Mouse (Mus musculus) liver, embryonic 11.5 days (tissue): ENCODE data around the gene Grin1. TPM values are rescaled to one million over a fixed set of nuclear protein-coding genes. Genes with fewer than 3 reads are reported as not detected.

Experiments used
- ATAC-seq: fragments of 200-750 bp; cut with Nextera tagmentation; replicated peaks from 2 replicates; pipeline ENCODE4 v1.8.0; 2017; ENCODE audit warnings: moderate number of reproducible peaks, mild to moderate bottlenecking, moderate TSS enrichment, moderate library complexity; ENCODE audit not compliant: low FRiP score
- DNase-seq: peaks from one replicate; pipeline ENCODE4 v3.0.0-alpha.2; 2017; ENCODE audit warnings: low spot score
- H3K27ac ChIP-seq: fragments of 300-500 bp; sonication (generic); 2 replicates; pipeline ENCODE4 v1.5.1; 2014; ENCODE audit warnings: mild to moderate bottlenecking, low read depth, low read length, control low read depth
- H3K27me3 ChIP-seq: fragments of 300-500 bp; sonication (generic); replicated peaks from 2 replicates; pipeline ENCODE4 v1.6.1; 2014; ENCODE audit warnings: low read length, mixed read lengths; ENCODE audit not compliant: control insufficient read depth, insufficient read depth
- H3K36me3 ChIP-seq: fragments of 300-500 bp; sonication (generic); 2 replicates; pipeline ENCODE4 v1.6.1; 2014; ENCODE audit warnings: mild to moderate bottlenecking, low read length, moderate library complexity, mixed read lengths; ENCODE audit not compliant: control insufficient read depth, insufficient read depth
- H3K4me1 ChIP-seq: fragments of 300-500 bp; sonication (generic); replicated peaks from 2 replicates; pipeline ENCODE4 v1.6.1; 2014; ENCODE audit warnings: low read length, mixed read lengths; ENCODE audit not compliant: control insufficient read depth, insufficient read depth
- H3K4me2 ChIP-seq: fragments of 300-500 bp; sonication (generic); 2 replicates; pipeline ENCODE4 v1.6.1; 2014; ENCODE audit warnings: mild to moderate bottlenecking, control low read depth, moderate library complexity
- H3K4me3 ChIP-seq: fragments of 300-500 bp; sonication (generic); 2 replicates; pipeline ENCODE4 v1.5.1; 2014; ENCODE audit warnings: low read depth, low read length, control low read depth
- H3K9ac ChIP-seq: fragments of 300-500 bp; sonication (generic); 2 replicates; pipeline ENCODE4 v1.6.1; 2014; ENCODE audit warnings: low read depth, low read length, control low read depth
- H3K9me3 ChIP-seq: fragments of 300-500 bp; sonication (generic); 2 replicates; pipeline ENCODE4 v1.6.1; 2016; ENCODE audit warnings: low read length, inconsistent platforms, mixed read lengths; ENCODE audit not compliant: control insufficient read depth
- WGBS: fragments of 180-500 bp; shearing (Covaris S2); extraction: QIAGEN DNeasy Blood & Tissue Kit; methylation state at CpG from one replicate; pipeline ENCODE4 v1.1.7; 2014; 5-methylcytosine and 5-hydroxymethylcytosine counted together
- polyA plus RNA-seq: library from polyadenylated mRNA; unstranded; fragments of >200 nt; fragmentation: Nextera tagmentation; extraction: Ambion mirVana; gene quantifications from 2 replicates; pipeline ENCODE4 v1.2.1, GENCODE M21; 2014

The Grin1 gene
- polyA plus RNA-seq, 1 experiment from 2014 or later = 1.6 TPM

DNA sequence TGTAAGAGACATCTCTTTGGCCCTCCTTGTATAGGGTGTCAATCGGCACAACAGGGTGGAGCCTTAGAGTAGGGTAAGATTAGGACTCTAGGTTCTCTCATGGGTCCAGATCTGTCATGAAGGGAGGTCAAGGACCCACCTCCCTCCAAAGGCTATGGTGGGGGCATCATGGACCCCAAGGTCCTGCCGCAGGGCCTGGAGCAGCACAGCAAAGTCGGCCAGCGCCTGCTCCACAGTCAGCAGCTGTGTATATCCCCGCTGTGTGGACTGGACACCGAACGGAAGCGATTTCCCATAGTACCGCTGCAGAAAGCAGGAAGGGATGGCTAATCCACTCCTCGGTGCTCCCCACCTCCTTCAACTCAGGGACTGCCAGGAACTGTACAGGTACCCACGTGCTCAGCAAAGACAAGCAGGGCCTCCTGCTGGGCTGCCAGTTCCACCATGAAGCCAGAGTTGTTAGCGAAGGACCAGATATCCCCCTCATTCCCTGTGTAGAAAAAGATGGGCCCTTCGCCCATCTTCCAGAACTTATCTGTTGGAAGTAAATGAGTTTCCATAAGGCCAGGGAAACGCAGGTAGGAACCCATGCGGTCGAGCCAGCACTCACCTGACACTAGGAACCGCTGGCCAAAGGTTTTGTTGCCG is 36.6 kb upstream of the Grin1 start:
- Histone ChIP-seq H3K27ac (no peak overlapping the region), H3K4me1 (peaks cover 11% of the 10 kb centered on the region), H3K4me3 (peak overlapping the region; percentile 68), H3K9me3 (no peaks in the 10 kb centered on the region), H3K9ac (peak overlapping the region; percentile 58), H3K27me3 (no peaks in the 10 kb centered on the region), H3K36me3 (peaks cover 8% of the 10 kb centered on the region), H3K4me2 (peak overlapping the region; percentile 95)
- DNase-seq (no peak), ATAC-seq (no peak)
- 37% methylated on average over 18 of the region's 18 CpGs for WGBS

- Histone ChIP-seq H3K4me3 (no peak overlapping the region), H3K27ac (no peak overlapping the region), H3K9ac (no peak overlapping the region), H3K4me2 (no peak overlapping the region), H3K4me1 (peaks cover 11% of the 10 kb centered on the region), H3K9me3 (no peaks in the 10 kb centered on the region), H3K27me3 (no peaks in the 10 kb centered on the region), H3K36me3 (peaks cover 21% of the 10 kb centered on the region)
- DNase-seq (no peak), ATAC-seq (no peak)
- WGBS = 79% methylated on average over 6 of the region's 6 CpGs
Measured at GRCm38 (mm10) chr2:25354211-25354610, 35.2 kb upstream of the Grin1 start.

DNA sequence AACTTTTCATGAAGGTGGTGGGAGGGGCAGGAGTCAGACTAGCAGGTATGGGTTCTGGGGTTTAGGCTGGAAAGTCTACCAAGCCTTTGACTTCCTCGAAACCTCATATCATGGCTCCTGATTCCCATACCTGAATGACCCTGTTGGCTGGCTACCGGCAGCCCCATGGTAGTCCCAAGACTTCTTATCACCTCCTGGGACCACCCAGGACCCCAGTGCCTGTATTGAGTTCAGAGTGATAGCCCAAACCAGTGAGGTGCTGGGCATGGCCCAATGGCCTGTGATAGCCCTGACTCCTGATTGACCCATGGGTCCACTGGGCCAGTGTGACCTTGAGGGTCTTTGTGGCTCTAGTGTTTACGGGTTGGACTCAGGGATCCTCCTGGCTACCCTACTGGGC is 31.7 kb upstream of the Grin1 start:
- H3K27me3 ChIP-seq = no peaks in the 10 kb centered on the region
- H3K4me3 ChIP-seq = no peak overlapping the region
- no peaks in the 10 kb centered on the region for H3K9me3 ChIP-seq
- DNase-seq (no peak), ATAC-seq (no peak)
- peaks cover 48% of the 10 kb centered on the region for H3K36me3 ChIP-seq
- H3K27ac ChIP-seq = no peak overlapping the region
- H3K4me1 ChIP-seq = peaks cover 4% of the 10 kb centered on the region; the same call in 1 of the 2 replicates
- H3K9ac ChIP-seq = no peak overlapping the region
- H3K4me2 ChIP-seq = no peak overlapping the region
- WGBS = 88% methylated on average over 3 of the region's 3 CpGs

DNA sequence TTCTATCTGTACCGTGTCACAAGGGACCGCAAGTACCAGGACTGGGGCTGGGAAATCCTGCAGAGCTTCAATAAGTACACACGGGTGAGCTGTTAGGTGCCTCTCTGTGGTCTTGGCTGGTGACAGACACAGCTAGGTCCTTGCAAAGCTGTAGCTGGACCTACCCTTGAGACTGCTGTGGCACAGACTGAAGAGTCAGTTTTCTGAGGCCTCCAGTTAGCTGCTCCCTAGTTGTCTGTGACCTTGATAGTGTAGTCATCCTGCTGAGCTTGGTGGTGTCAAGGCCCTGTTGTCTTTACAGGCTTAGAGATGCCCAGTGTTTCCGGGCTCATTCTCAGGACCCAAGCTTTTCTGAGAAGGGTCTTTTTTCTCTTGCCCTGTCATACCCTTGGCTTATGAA is 30.5 kb upstream of the Grin1 start:
- H3K9me3 ChIP-seq = no peaks in the 10 kb centered on the region
- H3K4me2 ChIP-seq = no peak overlapping the region
- H3K4me3 ChIP-seq = no peak overlapping the region
- WGBS = 95% methylated on average over 4 of the region's 4 CpGs
- no peak overlapping the region for H3K27ac ChIP-seq
- peaks cover 58% of the 10 kb centered on the region for H3K36me3 ChIP-seq
- H3K9ac ChIP-seq = no peak overlapping the region
- ATAC-seq (no peak), DNase-seq (no peak)
- H3K27me3 ChIP-seq = no peaks in the 10 kb centered on the region
- H3K4me1 ChIP-seq = no peaks in the 10 kb centered on the region

DNA sequence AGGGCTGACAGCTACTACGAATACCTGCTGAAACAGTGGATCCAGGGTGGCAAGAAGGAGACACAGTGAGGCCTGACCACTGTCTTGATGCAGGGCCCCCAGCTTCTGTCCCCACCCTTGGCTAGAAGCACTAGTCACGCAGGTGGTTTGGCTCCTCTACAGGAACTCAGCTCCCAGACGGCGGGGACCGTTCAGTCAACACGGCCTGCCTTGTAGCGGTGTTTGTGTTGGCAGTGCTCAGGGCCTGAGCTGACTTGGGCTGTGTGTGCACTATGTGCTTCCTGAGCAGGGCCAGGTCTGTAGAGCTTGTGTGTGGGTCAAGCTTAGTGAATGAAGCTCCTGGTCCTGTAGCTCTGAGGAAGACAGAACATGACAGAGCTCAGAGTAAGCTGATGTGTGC is 29.2 kb upstream of the Grin1 start:
- no peak overlapping the region for H3K9ac ChIP-seq
- no peaks in the 10 kb centered on the region for H3K9me3 ChIP-seq
- DNase-seq = no peak
- H3K27ac ChIP-seq = no peak overlapping the region
- H3K4me1 ChIP-seq = no peaks in the 10 kb centered on the region
- no peaks in the 10 kb centered on the region for H3K27me3 ChIP-seq
- H3K4me3 ChIP-seq = no peak overlapping the region
- 91% methylated on average over 7 of the region's 7 CpGs for WGBS
- peaks cover 68% of the 10 kb centered on the region for H3K36me3 ChIP-seq
- H3K4me2 ChIP-seq = no peak overlapping the region
- ATAC-seq = no peak

- Histone ChIP-seq H3K4me3 (no peak overlapping the region), H3K27ac (no peak overlapping the region), H3K27me3 (no peaks in the 10 kb centered on the region), H3K4me2 (no peak overlapping the region), H3K9me3 (no peaks in the 10 kb centered on the region), H3K36me3 (peaks cover 35% of the 10 kb centered on the region), H3K4me1 (peaks cover 6% of the 10 kb centered on the region), H3K9ac (no peak overlapping the region)
- ATAC-seq = no peak
- 91% methylated on average over 6 of the region's 6 CpGs for WGBS
- no peak for DNase-seq
Measured at GRCm38 (mm10) chr2:25338303-25338702, 19.3 kb upstream of the Grin1 start.

DNA sequence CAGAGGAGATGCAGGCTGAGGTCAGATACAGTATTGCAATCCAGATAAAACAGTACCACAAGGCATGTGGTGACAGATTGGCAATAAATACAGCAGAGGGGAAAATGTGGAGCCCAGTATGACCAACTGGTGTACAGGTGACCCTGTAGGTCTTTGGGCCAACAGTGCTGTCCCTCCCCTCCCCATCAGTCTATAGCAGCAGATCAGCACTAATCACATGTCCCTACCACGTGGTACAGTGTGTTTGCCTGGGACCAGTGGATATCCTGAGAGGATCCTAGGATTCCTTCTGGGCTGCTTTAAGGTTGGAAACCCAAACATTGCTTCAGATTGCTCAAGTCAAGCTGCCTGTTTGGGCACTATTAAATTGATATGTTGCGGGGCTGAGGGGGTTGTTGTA is 14.6 kb upstream of the Grin1 start:
- Histone ChIP-seq H3K9ac (peak overlapping the region; percentile 91), H3K27ac (no peak overlapping the region), H3K9me3 (no peaks in the 10 kb centered on the region), H3K4me2 (peak overlapping the region; percentile 97), H3K4me3 (peak overlapping the region; percentile 88), H3K27me3 (no peaks in the 10 kb centered on the region), H3K4me1 (peaks cover 13% of the 10 kb centered on the region), H3K36me3 (peaks cover 26% of the 10 kb centered on the region)
- ATAC-seq (no peak), DNase-seq (no peak)
- WGBS = 76% methylated on average over 2 of the region's 2 CpGs

DNA sequence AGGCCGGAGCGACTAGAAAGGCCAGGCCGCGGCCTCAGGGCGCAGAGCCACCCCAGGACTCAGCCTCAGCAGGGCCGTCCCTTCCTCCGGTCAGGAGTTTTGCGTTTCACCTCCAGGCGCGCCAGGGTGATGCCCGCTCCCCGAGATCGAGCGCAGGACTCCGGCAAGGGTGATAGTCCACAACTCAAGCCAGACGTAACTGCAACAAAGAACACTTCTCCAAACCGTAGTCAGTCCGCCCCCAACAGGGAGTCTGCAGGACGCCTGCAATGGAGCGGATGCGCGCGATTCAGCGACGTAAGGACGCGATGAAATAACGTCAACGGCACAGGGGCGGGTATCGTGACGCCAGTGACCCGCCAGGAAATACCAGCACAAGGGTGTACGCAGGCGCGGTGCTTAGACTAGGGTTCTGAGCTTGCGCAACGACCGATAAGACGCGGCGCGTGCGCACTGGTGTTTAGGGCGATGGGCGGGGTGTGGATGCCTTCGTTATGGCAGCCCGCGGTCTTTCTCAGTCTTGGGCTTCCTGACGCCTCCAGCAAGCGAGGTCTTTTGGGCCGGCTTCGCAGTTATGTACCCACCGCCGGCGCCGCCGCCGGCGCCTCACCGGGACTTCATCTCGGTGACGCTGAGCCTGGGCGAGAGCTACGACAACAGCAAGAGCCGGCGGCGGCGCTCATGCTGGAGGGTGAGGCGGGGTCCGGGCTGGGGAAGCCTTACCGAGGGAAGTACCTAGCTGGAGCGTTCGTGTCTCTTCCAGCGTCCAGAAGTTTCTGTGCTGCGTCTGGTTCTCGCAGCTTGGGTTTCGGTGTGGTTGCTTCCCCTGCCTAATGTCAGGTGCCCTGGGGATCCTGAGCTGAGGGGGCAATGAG is 13.5 kb upstream of the Grin1 start, which contains the start of gene Man1b1:
Gene Man1b1, plus strand, starts transcription at position 53 of the 875 bp plus-strand sequence.
- Histone ChIP-seq H3K9me3 (no peaks in the 10 kb centered on the region), H3K4me1 (peaks cover 13% of the 10 kb centered on the region), H3K27ac (peak within 1 kb of the TSS; percentile 84), H3K27me3 (no peaks in the 10 kb centered on the region), H3K36me3 (peaks cover 21% of the 10 kb centered on the region), H3K9ac (peak within 1 kb of the TSS; percentile 91), H3K4me2 (peak within 1 kb of the TSS; percentile 97), H3K4me3 (peak within 1 kb of the TSS; percentile 88)
- ATAC-seq (peak; percentile 97), DNase-seq (peak; percentile 98)
- WGBS = under 1% methylated on average over 78 of the region's 78 CpGs
